Mouse (Mus musculus) neural tube, embryonic 14.5 days (tissue): ENCODE data around the gene Zfand3. TPM values are rescaled to one million over a fixed set of nuclear protein-coding genes. Genes with fewer than 3 reads are reported as not detected.

ENCODE experiments used
- ATAC-seq: fragments of 200-750 bp; cut with Nextera tagmentation; 2 replicates; pipeline ENCODE4 v1.8.0; 2017; ENCODE audit warnings: low read depth, mild to moderate bottlenecking, moderate TSS enrichment, moderate library complexity
- H3K27ac ChIP-seq: fragments of 300-500 bp; sonication (generic); 2 replicates; pipeline ENCODE4 v1.5.1; 2014; ENCODE audit warnings: low read depth, mild to moderate bottlenecking, control low read depth, low read length, moderate library complexity, mixed read lengths
- H3K27me3 ChIP-seq: fragments of 300-500 bp; sonication (generic); 2 replicates; pipeline ENCODE4 v1.6.1; 2014; ENCODE audit warnings: low read length; ENCODE audit not compliant: control insufficient read depth, insufficient read depth
- H3K36me3 ChIP-seq: fragments of 300-500 bp; sonication (generic); 2 replicates; pipeline ENCODE4 v1.6.1; 2014; ENCODE audit warnings: low read length, mixed read lengths; ENCODE audit not compliant: control insufficient read depth, insufficient read depth
- H3K4me1 ChIP-seq: fragments of 300-500 bp; sonication (generic); 2 replicates; pipeline ENCODE4 v1.6.1; 2014; ENCODE audit warnings: low read length; ENCODE audit not compliant: control insufficient read depth, insufficient read depth
- H3K4me2 ChIP-seq: fragments of 300-500 bp; sonication (generic); 2 replicates; pipeline ENCODE4 v1.6.1; 2014; ENCODE audit warnings: mild to moderate bottlenecking, low read depth, low read length, control low read depth
- H3K4me3 ChIP-seq: fragments of 300-500 bp; sonication (generic); 2 replicates; pipeline ENCODE4 v1.5.1; 2014; ENCODE audit warnings: low read depth, low read length, control low read depth, mixed read lengths
- H3K9ac ChIP-seq: fragments of 300-500 bp; sonication (generic); replicated peaks from 2 replicates; pipeline ENCODE4 v1.6.1; 2014; ENCODE audit warnings: low read depth, mild to moderate bottlenecking, control low read depth, low read length, mixed read lengths
- H3K9me3 ChIP-seq: fragments of 300-500 bp; sonication (generic); 2 replicates; pipeline ENCODE4 v1.6.1; 2016; ENCODE audit warnings: low read length; ENCODE audit not compliant: control insufficient read depth
- WGBS: fragments of 180-500 bp; shearing (Covaris S2); extraction: QIAGEN DNeasy Blood & Tissue Kit; methylation state at CpG from one replicate; pipeline ENCODE4 v1.1.7; 2014; 5-methylcytosine and 5-hydroxymethylcytosine counted together
- polyA plus RNA-seq: library from polyadenylated mRNA; unstranded; fragments of >200 nt; fragmentation: Nextera tagmentation; extraction: Ambion mirVana; gene quantifications from 2 replicates; pipeline ENCODE4 v1.2.1, GENCODE M21; 2014

Zfand3 gene
- polyA plus RNA-seq, 1 experiment from 2014 or later, result 37.5 TPM

- H3K9me3 ChIP-seq, result no peaks in the 10 kb centered on the region
- no peak overlapping the region for H3K9ac ChIP-seq
- ATAC-seq, result no peak
- no peak overlapping the region for H3K27ac ChIP-seq
- H3K36me3 ChIP-seq, result no peaks in the 10 kb centered on the region
- no peaks in the 10 kb centered on the region for H3K4me1 ChIP-seq
- WGBS, result 57% methylated on average over 4 of the region's 4 CpGs
- H3K4me3 ChIP-seq, result no peak overlapping the region
- no peaks in the 10 kb centered on the region for H3K27me3 ChIP-seq
- no peak overlapping the region for H3K4me2 ChIP-seq
Observed at GRCm38 (mm10) chr17:29979020-29979419, 25.5 kb upstream of the Zfand3 start.

- H3K36me3 ChIP-seq, result no peaks in the 10 kb centered on the region
- no peak overlapping the region for H3K9ac ChIP-seq
- H3K27me3 ChIP-seq, result no peaks in the 10 kb centered on the region
- ATAC-seq, result no peak
- no peaks in the 10 kb centered on the region for H3K4me1 ChIP-seq
- 84% methylated on average over 7 of the region's 7 CpGs for WGBS
- H3K9me3 ChIP-seq, result no peaks in the 10 kb centered on the region
- no peak overlapping the region for H3K4me3 ChIP-seq
- H3K4me2 ChIP-seq, result no peak overlapping the region
- no peak overlapping the region for H3K27ac ChIP-seq
Observed at GRCm38 (mm10) chr17:29979841-29980240, 24.7 kb upstream of the Zfand3 start.

GRCm38 (mm10) chr17:29981568-29981967 is 23.0 kb upstream of the Zfand3 start:
- H3K27me3 ChIP-seq, result no peaks in the 10 kb centered on the region
- H3K4me1 ChIP-seq, result no peaks in the 10 kb centered on the region
- no peaks in the 10 kb centered on the region for H3K9me3 ChIP-seq
- H3K36me3 ChIP-seq, result no peaks in the 10 kb centered on the region
- ATAC-seq, result no peak
- no peak overlapping the region for H3K4me2 ChIP-seq
- WGBS, result 66% methylated on average over 8 of the region's 8 CpGs
- H3K9ac ChIP-seq, result no peak overlapping the region
- H3K4me3 ChIP-seq, result no peak overlapping the region
- no peak overlapping the region for H3K27ac ChIP-seq

- ATAC-seq, result no peak
- no peaks in the 10 kb centered on the region for H3K27me3 ChIP-seq
- no peak overlapping the region for H3K4me3 ChIP-seq
- no peak overlapping the region for H3K4me2 ChIP-seq
- H3K9ac ChIP-seq, result no peak overlapping the region
- 82% methylated on average over 5 of the region's 5 CpGs for WGBS
- H3K36me3 ChIP-seq, result no peaks in the 10 kb centered on the region
- H3K4me1 ChIP-seq, result no peaks in the 10 kb centered on the region
- no peaks in the 10 kb centered on the region for H3K9me3 ChIP-seq
- H3K27ac ChIP-seq, result no peak overlapping the region
Observed at GRCm38 (mm10) chr17:29983190-29983589, 21.3 kb upstream of the Zfand3 start.

GRCm38 (mm10) chr17:29984931-29985330 is 19.6 kb upstream of the Zfand3 start:
- no peaks in the 10 kb centered on the region for H3K9me3 ChIP-seq
- H3K9ac ChIP-seq, result no peak overlapping the region
- no peaks in the 10 kb centered on the region for H3K27me3 ChIP-seq
- WGBS, result 85% methylated on average over 7 of the region's 7 CpGs
- no peak overlapping the region for H3K27ac ChIP-seq
- ATAC-seq, result no peak
- H3K4me2 ChIP-seq, result no peak overlapping the region
- no peak overlapping the region for H3K4me3 ChIP-seq
- no peaks in the 10 kb centered on the region for H3K36me3 ChIP-seq
- H3K4me1 ChIP-seq, result no peaks in the 10 kb centered on the region

GRCm38 (mm10) chr17:29985534-29985933 is 19.0 kb upstream of the Zfand3 start:
- Histone ChIP-seq H3K4me2 (no peak overlapping the region), H3K9me3 (no peaks in the 10 kb centered on the region), H3K4me1 (no peaks in the 10 kb centered on the region), H3K27ac (no peak overlapping the region), H3K9ac (no peak overlapping the region), H3K27me3 (no peaks in the 10 kb centered on the region), H3K36me3 (no peaks in the 10 kb centered on the region), H3K4me3 (no peak overlapping the region)
- no peak for ATAC-seq
- WGBS, result 37% methylated on average over 3 of the region's 3 CpGs

- no peak overlapping the region for H3K4me2 ChIP-seq
- H3K4me3 ChIP-seq, result no peak overlapping the region
- H3K4me1 ChIP-seq, result no peaks in the 10 kb centered on the region
- no peaks in the 10 kb centered on the region for H3K9me3 ChIP-seq
- ATAC-seq, result no peak
- no peaks in the 10 kb centered on the region for H3K27me3 ChIP-seq
- H3K9ac ChIP-seq, result no peak overlapping the region
- WGBS, result 15% methylated on average over 5 of the region's 5 CpGs
- no peaks in the 10 kb centered on the region for H3K36me3 ChIP-seq
- no peak overlapping the region for H3K27ac ChIP-seq
Observed at GRCm38 (mm10) chr17:29988141-29988540, 16.4 kb upstream of the Zfand3 start.

- Histone ChIP-seq H3K9me3 (no peaks in the 10 kb centered on the region), H3K36me3 (no peaks in the 10 kb centered on the region), H3K4me2 (no peak overlapping the region), H3K4me1 (no peaks in the 10 kb centered on the region), H3K27ac (no peak overlapping the region), H3K27me3 (no peaks in the 10 kb centered on the region), H3K4me3 (no peak overlapping the region), H3K9ac (no peak overlapping the region)
- 91% methylated on average over 5 of the region's 5 CpGs for WGBS
- ATAC-seq, result no peak
Observed at GRCm38 (mm10) chr17:29989653-29990052, 14.9 kb upstream of the Zfand3 start.

GRCm38 (mm10) chr17:29990136-29990535 is 14.4 kb upstream of the Zfand3 start:
- no peaks in the 10 kb centered on the region for H3K4me1 ChIP-seq
- H3K36me3 ChIP-seq, result no peaks in the 10 kb centered on the region
- no peak for ATAC-seq
- no peak overlapping the region for H3K27ac ChIP-seq
- H3K9me3 ChIP-seq, result no peaks in the 10 kb centered on the region
- no peak overlapping the region for H3K9ac ChIP-seq
- H3K27me3 ChIP-seq, result no peaks in the 10 kb centered on the region
- no peak overlapping the region for H3K4me3 ChIP-seq
- WGBS, result 97% methylated on average over 3 of the region's 3 CpGs
- no peak overlapping the region for H3K4me2 ChIP-seq

- WGBS, result 87% methylated on average over 2 of the region's 2 CpGs
- ATAC-seq, result no peak
- Histone ChIP-seq H3K36me3 (no peaks in the 10 kb centered on the region), H3K27ac (no peak overlapping the region), H3K4me3 (no peak overlapping the region), H3K27me3 (no peaks in the 10 kb centered on the region), H3K9me3 (no peaks in the 10 kb centered on the region), H3K4me1 (no peaks in the 10 kb centered on the region), H3K9ac (no peak overlapping the region), H3K4me2 (no peak overlapping the region)
Observed at GRCm38 (mm10) chr17:29990845-29991244, 13.7 kb upstream of the Zfand3 start.
